Mouse (Mus musculus) small intestine, adult 2 months (tissue): ENCODE measurements around the gene Lenep.

Source experiments
- CTCF ChIP-seq: fragments of 200-500 bp; IDR thresholded peaks from 2 replicates; pipeline ENCODE4 v1.5.1; 2012; ENCODE audit warnings: low read depth, mild to moderate bottlenecking, control low read depth, inconsistent platforms, low read length, moderate library complexity, mixed read lengths; ENCODE audit not compliant: insufficient replicate concordance, insufficient read length; ENCODE audit errors: extremely low read depth
- POLR2A ChIP-seq: fragments of 200-500 bp; IDR thresholded peaks from 2 replicates; pipeline ENCODE4 v1.6.1; 2012; ENCODE audit warnings: low read depth, mild to moderate bottlenecking, control low read depth, inconsistent platforms, low read length, moderate library complexity

- TF ChIP-seq CTCF, result no peak
- TF ChIP-seq POLR2A, result no peak
Measured at GRCm38 (mm10) chr3:89434532-89434931, 31.9 kb upstream of the Lenep start.
